Mouse (Mus musculus) lung, embryonic 14.5 days (tissue): ENCODE results near the gene Gucd1. TPM values are rescaled to one million over a fixed set of nuclear protein-coding genes. Genes with fewer than 3 reads are reported as not detected.
A peak's percentile ranks its signal among the peaks of the same experiment; 100 is the strongest.

Experiments
- ATAC-seq: fragments of 200-750 bp; cut with Nextera tagmentation; 2 replicates; pipeline ENCODE4 v1.8.0; 2017; ENCODE audit warnings: mild to moderate bottlenecking, moderate TSS enrichment, moderate library complexity; ENCODE audit not compliant: insufficient read depth
- DNase-seq: peaks from one replicate; pipeline ENCODE4 v3.0.0-alpha.2; 2015
- H3K27ac ChIP-seq: fragments of 300-500 bp; sonication (generic); 2 replicates; pipeline ENCODE4 v1.5.1; 2014; ENCODE audit warnings: low read depth, mild to moderate bottlenecking, moderate library complexity
- H3K27me3 ChIP-seq: fragments of 300-500 bp; sonication (generic); 2 replicates; pipeline ENCODE4 v1.6.1; 2014; ENCODE audit warnings: low read length, control low read depth; ENCODE audit not compliant: insufficient read depth
- H3K36me3 ChIP-seq: fragments of 300-500 bp; sonication (generic); 2 replicates; pipeline ENCODE4 v1.6.1; 2014; ENCODE audit warnings: control low read depth; ENCODE audit not compliant: insufficient read depth
- H3K4me1 ChIP-seq: fragments of 300-500 bp; sonication (generic); 2 replicates; pipeline ENCODE4 v1.6.1; 2014; ENCODE audit warnings: antibody characterized with exemption, control low read depth; ENCODE audit not compliant: insufficient read depth
- H3K4me2 ChIP-seq: fragments of 300-500 bp; sonication (generic); 2 replicates; pipeline ENCODE4 v1.6.1; 2014; ENCODE audit warnings: mild to moderate bottlenecking
- H3K4me3 ChIP-seq: fragments of 300-500 bp; sonication (generic); 2 replicates; pipeline ENCODE4 v1.5.1; 2014; ENCODE audit warnings: low read depth, low read length
- H3K9ac ChIP-seq: fragments of 300-500 bp; sonication (generic); 2 replicates; pipeline ENCODE4 v1.6.1; 2014
- H3K9me3 ChIP-seq: fragments of 300-500 bp; sonication (generic); 2 replicates; pipeline ENCODE4 v1.6.1; 2016; ENCODE audit warnings: low read depth, low read length, control low read depth
- CTCF ChIP-seq: IDR thresholded peaks from 2 replicates; pipeline ENCODE4 v1.5.1; 2016; ENCODE audit warnings: antibody characterized with exemption, low read depth
- WGBS: fragments of 180-500 bp; shearing (Covaris S2); extraction: QIAGEN DNeasy Blood & Tissue Kit; methylation state at CpG from one replicate; pipeline ENCODE4 v1.1.7; 2014; 5-methylcytosine and 5-hydroxymethylcytosine counted together
- polyA plus RNA-seq: library from polyadenylated mRNA; unstranded; fragments of >200 nt; fragmentation: Nextera tagmentation; extraction: Ambion mirVana; gene quantifications from 2 replicates; pipeline ENCODE4 v1.2.1, GENCODE M21; 2014

The Gucd1 gene
- polyA plus RNA-seq, 1 experiment from 2014 or later: 32.6 TPM

DNA sequence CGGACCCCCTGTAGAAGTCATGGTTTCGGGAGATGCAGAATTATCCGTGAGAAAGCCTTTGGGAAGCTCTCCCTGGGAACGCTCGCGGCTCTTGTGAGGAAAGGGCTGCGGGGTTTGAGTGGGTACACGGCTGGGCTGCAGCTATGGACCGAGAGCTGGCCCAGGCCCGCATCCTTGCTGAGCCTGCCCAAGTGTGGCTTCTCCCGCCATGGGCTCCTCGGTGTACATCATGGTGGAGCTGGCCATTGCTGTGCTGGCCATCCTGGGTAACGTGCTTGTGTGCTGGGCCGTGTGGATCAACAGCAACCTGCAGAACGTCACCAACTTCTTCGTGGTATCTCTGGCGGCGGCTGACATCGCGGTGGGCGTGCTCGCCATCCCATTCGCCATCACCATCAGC, 192.0 kb downstream of the Gucd1 start:
- Histone ChIP-seq H3K4me2 (no peak overlapping the region), H3K36me3 (no peaks in the 10 kb centered on the region), H3K9me3 (no peaks in the 10 kb centered on the region), H3K4me3 (no peak overlapping the region), H3K9ac (no peak overlapping the region), H3K4me1 (peaks cover 17% of the 10 kb centered on the region), H3K27me3 (no peaks in the 10 kb centered on the region), H3K27ac (no peak overlapping the region)
- no peak for TF ChIP-seq CTCF
- no peak for DNase-seq
- 93% methylated on average over 23 of the region's 23 CpGs for WGBS
- no peak for ATAC-seq

DNA sequence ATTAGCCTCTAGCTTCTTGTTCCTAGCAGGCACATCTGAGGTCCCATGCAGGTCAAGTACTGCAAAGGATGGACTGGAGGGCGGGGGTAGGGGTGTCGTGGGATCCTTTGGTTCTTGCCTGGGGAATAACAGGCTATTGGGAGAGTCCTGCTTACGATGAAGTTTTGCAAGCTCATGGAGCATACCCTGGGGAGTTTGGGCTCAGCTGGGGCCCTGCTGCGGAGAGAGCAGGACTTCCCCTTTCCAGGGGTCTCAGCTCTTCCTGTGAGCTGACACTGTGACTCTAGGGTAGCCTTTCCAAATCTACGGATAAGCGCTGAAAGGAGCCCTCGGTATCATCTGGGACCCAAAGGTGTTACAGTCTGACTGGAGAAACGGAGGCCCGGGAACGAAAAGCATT, 193.4 kb downstream of the Gucd1 start:
- H3K9ac ChIP-seq: no peak overlapping the region
- DNase-seq: no peak
- H3K9me3 ChIP-seq: no peaks in the 10 kb centered on the region
- H3K36me3 ChIP-seq: no peaks in the 10 kb centered on the region
- H3K4me3 ChIP-seq: no peak overlapping the region
- no peak for ATAC-seq
- H3K4me2 ChIP-seq: no peak overlapping the region
- 56% methylated on average over 10 of the region's 10 CpGs for WGBS
- no peak overlapping the region for H3K27ac ChIP-seq
- no peaks in the 10 kb centered on the region for H3K27me3 ChIP-seq
- peaks cover 17% of the 10 kb centered on the region for H3K4me1 ChIP-seq
- TF ChIP-seq CTCF: no peak

DNA sequence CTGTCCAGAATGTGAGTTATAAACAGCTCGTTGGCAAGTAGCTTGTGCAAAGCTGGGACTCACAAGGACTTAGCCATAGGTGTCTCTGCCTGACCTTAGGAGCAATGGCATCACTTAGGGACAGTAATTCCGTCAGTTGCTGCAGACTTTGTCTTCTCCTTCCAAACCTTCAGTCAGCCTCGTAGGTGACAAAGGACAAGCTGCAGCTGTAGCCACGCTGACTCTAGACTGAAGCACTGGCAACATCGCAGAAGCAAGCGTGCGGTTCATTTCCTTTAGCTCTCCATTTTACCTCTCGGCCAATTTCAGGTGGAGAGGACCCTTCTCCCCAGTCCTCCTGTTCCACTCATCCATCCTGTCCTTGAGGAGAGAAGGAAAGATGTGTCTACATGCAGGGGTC, 193.8 kb downstream of the Gucd1 start:
- no peaks in the 10 kb centered on the region for H3K27me3 ChIP-seq
- no peak for TF ChIP-seq CTCF
- H3K4me3 ChIP-seq: no peak overlapping the region
- H3K4me1 ChIP-seq: peaks cover 17% of the 10 kb centered on the region
- no peak overlapping the region for H3K9ac ChIP-seq
- H3K9me3 ChIP-seq: no peaks in the 10 kb centered on the region
- H3K36me3 ChIP-seq: no peaks in the 10 kb centered on the region
- no peak overlapping the region for H3K27ac ChIP-seq
- H3K4me2 ChIP-seq: no peak overlapping the region
- ATAC-seq: peak; percentile 17; the same call in 1 of the 2 replicates
- 46% methylated on average over 8 of the region's 8 CpGs for WGBS
- DNase-seq: peak; percentile 83

DNA sequence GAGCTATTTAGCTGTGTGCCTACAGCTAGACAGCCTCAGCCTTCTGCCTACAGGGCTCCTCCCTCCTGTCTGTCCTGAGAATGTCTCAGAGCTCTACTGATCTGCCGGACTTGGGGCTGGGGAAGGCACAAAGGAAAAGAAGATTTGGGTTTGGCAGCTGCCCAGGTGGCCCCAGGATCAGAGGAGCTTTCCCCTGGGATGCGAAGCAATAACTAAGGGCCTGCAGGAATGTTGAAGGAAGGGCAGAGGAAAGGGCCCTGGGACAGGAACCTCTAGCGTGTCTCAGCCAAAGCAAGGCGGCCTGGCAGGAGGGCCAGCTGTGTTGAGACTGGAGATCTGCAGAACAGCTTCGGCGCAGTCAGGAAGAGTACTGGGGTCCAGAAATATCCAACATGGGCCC, 194.8 kb downstream of the Gucd1 start:
- no peak overlapping the region for H3K9ac ChIP-seq
- DNase-seq: peak; percentile 25
- no peaks in the 10 kb centered on the region for H3K36me3 ChIP-seq
- H3K4me2 ChIP-seq: no peak overlapping the region
- peaks cover 9% of the 10 kb centered on the region; the same call in 1 of the 2 replicates for H3K27me3 ChIP-seq
- no peak overlapping the region for H3K27ac ChIP-seq
- no peak overlapping the region for H3K4me3 ChIP-seq
- TF ChIP-seq CTCF: no peak
- ATAC-seq: no peak
- H3K4me1 ChIP-seq: peaks cover 17% of the 10 kb centered on the region
- no peaks in the 10 kb centered on the region for H3K9me3 ChIP-seq
- 53% methylated on average over 6 of the region's 6 CpGs for WGBS

DNA sequence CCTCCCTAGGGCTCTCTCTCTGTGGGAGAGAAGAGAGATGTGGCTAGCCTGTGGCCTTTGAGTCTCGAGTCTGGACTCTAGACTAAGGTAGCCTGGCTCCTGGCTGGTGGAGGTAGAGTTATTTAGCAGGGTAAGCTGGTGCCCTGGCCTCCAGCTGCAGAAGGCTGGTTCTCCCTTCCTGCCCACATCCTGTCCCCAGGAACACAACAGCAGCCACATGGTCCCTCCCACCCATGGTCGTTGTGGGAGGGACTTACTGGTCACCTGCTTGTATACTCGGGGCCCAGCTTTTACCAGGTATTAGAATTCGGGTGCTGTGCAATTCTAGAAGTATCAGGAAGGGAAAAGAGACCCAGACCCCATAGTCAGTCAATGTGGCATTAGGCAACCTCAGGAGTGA, 197.5 kb downstream of the Gucd1 start:
- H3K4me3 ChIP-seq: no peak overlapping the region
- TF ChIP-seq CTCF: no peak
- ATAC-seq (no peak), DNase-seq (no peak)
- no peaks in the 10 kb centered on the region for H3K36me3 ChIP-seq
- no peak overlapping the region for H3K27ac ChIP-seq
- H3K4me1 ChIP-seq: peaks cover 11% of the 10 kb centered on the region; the same call in 1 of the 2 replicates
- no peak overlapping the region for H3K9ac ChIP-seq
- 53% methylated on average over 4 of the region's 4 CpGs for WGBS
- no peaks in the 10 kb centered on the region for H3K9me3 ChIP-seq
- H3K27me3 ChIP-seq: peaks cover 12% of the 10 kb centered on the region; the same call in 1 of the 2 replicates
- no peak overlapping the region for H3K4me2 ChIP-seq

DNA sequence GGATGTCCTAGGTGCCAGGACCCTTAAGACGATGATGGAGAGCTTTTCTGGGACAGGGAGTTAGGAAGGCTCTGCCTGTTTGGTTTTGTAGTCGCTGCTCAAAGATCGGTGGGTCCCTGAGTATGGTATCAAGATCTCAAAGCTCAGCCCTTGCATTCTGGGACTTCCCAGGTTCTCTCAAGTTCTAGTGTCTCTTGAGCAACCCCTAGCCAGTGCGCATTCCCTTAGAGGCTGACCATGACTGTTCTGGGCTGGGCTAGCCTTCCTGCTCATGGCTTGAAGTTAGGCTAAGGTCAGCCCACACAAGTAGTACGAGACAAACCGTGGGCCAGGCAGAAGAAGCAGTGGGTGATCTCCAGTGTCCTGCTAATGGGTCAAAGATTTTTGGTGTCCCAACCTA, 199.6 kb downstream of the Gucd1 start:
- no peak for ATAC-seq
- Histone ChIP-seq H3K27ac (no peak overlapping the region), H3K4me2 (peak overlapping the region; percentile 76), H3K9ac (no peak overlapping the region), H3K27me3 (peaks cover 12% of the 10 kb centered on the region; the same call in 1 of the 2 replicates), H3K9me3 (no peaks in the 10 kb centered on the region), H3K4me1 (peaks cover 2% of the 10 kb centered on the region), H3K36me3 (peaks cover 3% of the 10 kb centered on the region; the same call in 1 of the 2 replicates), H3K4me3 (peak overlapping the region; percentile 54)
- WGBS: 78% methylated on average over 6 of the region's 6 CpGs
- DNase-seq: no peak
- TF ChIP-seq CTCF: no peak

DNA sequence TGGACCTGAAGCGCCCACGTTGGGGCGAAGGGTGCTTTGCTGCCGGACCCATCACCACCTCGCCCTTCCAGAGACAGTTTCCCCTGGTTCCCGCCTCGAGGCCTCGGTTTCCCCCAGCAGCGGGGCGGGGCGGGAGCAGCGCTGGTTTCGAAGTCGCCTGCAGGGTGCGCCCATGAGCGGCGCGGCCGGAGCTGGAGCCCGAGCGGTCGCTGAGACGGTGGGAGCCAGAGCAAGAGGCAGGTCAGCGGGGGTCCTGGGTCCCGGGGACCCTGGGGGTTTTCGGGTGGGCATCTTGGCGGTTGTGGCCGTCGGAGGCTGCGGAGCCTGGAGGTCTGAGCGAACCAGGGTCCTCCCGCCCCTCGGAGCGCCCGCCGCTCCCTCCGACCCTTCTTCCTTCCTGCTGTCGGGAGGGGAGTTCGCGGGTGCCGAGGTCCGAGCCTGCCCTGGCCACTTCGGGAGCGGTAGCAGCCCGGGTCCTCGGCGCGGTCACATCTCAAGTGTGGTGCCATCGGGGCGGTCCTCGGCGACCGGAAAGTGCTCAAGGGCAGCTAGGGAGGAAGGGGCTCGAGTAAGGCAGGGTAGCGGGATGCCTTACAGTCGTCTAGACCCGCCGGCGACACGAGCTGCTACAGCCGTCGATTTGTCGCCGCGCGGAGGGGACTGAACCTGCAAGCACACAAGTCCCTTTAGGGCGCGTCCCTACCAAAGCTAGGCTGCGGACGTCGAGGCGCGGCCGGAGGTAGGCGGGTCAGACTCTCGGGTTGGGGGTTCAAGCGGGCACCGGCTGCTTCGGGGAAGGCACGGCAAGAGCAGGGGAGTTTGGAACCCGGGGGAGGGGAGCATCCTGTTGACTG, 200.6 kb downstream of the Gucd1 start:
- peaks cover 12% of the 10 kb centered on the region; the same call in 1 of the 2 replicates for H3K27me3 ChIP-seq
- H3K9me3 ChIP-seq: no peaks in the 10 kb centered on the region
- peaks cover 2% of the 10 kb centered on the region for H3K4me1 ChIP-seq
- under 1% methylated on average over 79 of the region's 81 CpGs for WGBS
- peak overlapping the region; percentile 76 for H3K4me2 ChIP-seq
- ATAC-seq: peak; percentile 63
- peak overlapping the region; percentile 54 for H3K4me3 ChIP-seq
- H3K36me3 ChIP-seq: peaks cover 14% of the 10 kb centered on the region; the same call in 1 of the 2 replicates
- peak; percentile 72 for TF ChIP-seq CTCF
- DNase-seq: peak; percentile 83
- peak overlapping the region; percentile 65 for H3K9ac ChIP-seq
- peak overlapping the region; percentile 42; the same call in 1 of the 2 replicates for H3K27ac ChIP-seq
